Mouse (Mus musculus): ENCODE measurements around the gene Actn4.

GRCm38 (mm10) chr7:28993402-28993801, 31.3 kb upstream of the Actn4 start:
- TF ChIP-seq EP300 (IDR thresholded peaks at IDR 0.05; ENCODE audit: low read depth) (no peak), CTCF (IDR thresholded peaks at IDR 0.05; ENCODE audit: low read depth) (no peak)

All from heart, postnatal 0 days (tissue).